In genomic region chr4:132492178-132493060, GRCm38 (mm10) we compare ENCODE assay signal across 9 mouse cellular contexts. TPM values are rescaled to one million over a fixed set of nuclear protein-coding genes. Genes with fewer than 3 reads are reported as not detected.
DNase-seq lines count a peak whose midpoint lies in the region; ATAC-seq lines count a peak whose summit lies in the region.
"Had no signal": no experiment of that assay in that cellular context is flagged by ENCODE, and none has a peak within 500 bp of the region (broad histone marks: within the 10 kb centered on the region; RNA-seq: fewer than 3 reads in every experiment).

No protein-coding gene starts in this region.

- no peak overlapping the region for H3K27ac ChIP-seq in kidney, embryonic 14.5 days (ENCODE audit: low read depth, low read length)
- H3K27ac ChIP-seq in forebrain, embryonic 12.5 days: no peak overlapping the region

- no peaks in the 10 kb centered on the region for H3K9me3 ChIP-seq in kidney, embryonic 14.5 days (ENCODE audit: control insufficient read depth, low read length)
- no peaks in the 10 kb centered on the region for H3K9me3 ChIP-seq in forebrain, embryonic 12.5 days

- peaks cover 41% of the 10 kb centered on the region for H3K36me3 ChIP-seq in kidney, embryonic 14.5 days (ENCODE audit: control insufficient read depth, insufficient read depth, low read length)
- peaks cover 15% of the 10 kb centered on the region for H3K36me3 ChIP-seq in forebrain, embryonic 12.5 days (replicated peaks)

- 60% methylated on average over 10 of the region's 10 CpGs for WGBS in kidney, embryonic 14.5 days
- WGBS in forebrain, embryonic 12.5 days: 79% methylated on average over 10 of the region's 10 CpGs

- peak; percentile 44 for DNase-seq in kidney, adult 11 months
- peak; percentile 76 for DNase-seq in adipocyte (ENCODE audit: low spot score)
- DNase-seq in cerebellum, postnatal 10 days: peak; percentile 94 to 95
- peak; percentile 84 for DNase-seq in kidney, postnatal 10 days
- no peak for DNase-seq in urinary bladder, postnatal 10 days (ENCODE audit: low spot score)
- DNase-seq: embryo, embryonic 11 days had no signal

- ATAC-seq in kidney, embryonic 14.5 days (ENCODE audit: low FRiP score, low TSS enrichment): no peak
- no peak for ATAC-seq in activated CD4-positive, CD25-positive, alpha-beta regulatory T cell, adult 4 months
- ATAC-seq in forebrain, embryonic 12.5 days (ENCODE audit: low FRiP score): no peak

- H3K4me1 ChIP-seq in kidney, embryonic 14.5 days (ENCODE audit: control insufficient read depth, insufficient read depth, low read length): 0 out of 2 replicates have a peak, but pooled peaks cover 4% of the 10 kb centered on the region
- H3K4me1 ChIP-seq in forebrain, embryonic 12.5 days: 0 out of 2 replicates have a peak, but pooled peaks cover 7% of the 10 kb centered on the region

- no peak overlapping the region for H3K9ac ChIP-seq in kidney, embryonic 14.5 days (ENCODE audit: low read depth, low read length)
- H3K9ac ChIP-seq in forebrain, embryonic 12.5 days: no peak overlapping the region

- no peak overlapping the region for H3K4me3 ChIP-seq in kidney, embryonic 14.5 days (ENCODE audit: low read length)
- H3K4me3 ChIP-seq in forebrain, embryonic 12.5 days (replicated peaks): no peak overlapping the region

- no peak overlapping the region for H3K4me2 ChIP-seq in kidney, embryonic 14.5 days (replicated peaks; ENCODE audit: low read depth, low read length)
- no peak overlapping the region for H3K4me2 ChIP-seq in forebrain, embryonic 12.5 days

- H3K27me3 ChIP-seq in kidney, embryonic 14.5 days (ENCODE audit: control insufficient read depth, insufficient read depth, low read length): no peaks in the 10 kb centered on the region
- no peaks in the 10 kb centered on the region for H3K27me3 ChIP-seq in forebrain, embryonic 12.5 days

RNA-seq across cellular contexts. Expression of gene Sesn2, which starts 17.9 kb away (rescaled TPM):
- polyA plus RNA-seq in kidney, embryonic 14.5 days (2014; fragmentation: Nextera tagmentation; extraction: Ambion mirVana): 12.4 and 15.4 TPM in 2 replicates
- polyA plus RNA-seq in activated CD4-positive, CD25-positive, alpha-beta regulatory T cell, adult 4 months (2017; shearing (Covaris generic)): 1 to 10 TPM; 1.7 to 5.4 TPM
- polyA plus RNA-seq in forebrain, embryonic 12.5 days (2016; fragmentation: Nextera tagmentation; extraction: Ambion mirVana): 7.6 and 11.3 TPM in 2 replicates

RNA-seq across cellular contexts. Expression of gene Med18, which starts 28.7 kb away (rescaled TPM):
- 19.3 and 24.5 TPM in 2 replicates for polyA plus RNA-seq in kidney, embryonic 14.5 days (2014; fragmentation: Nextera tagmentation; extraction: Ambion mirVana)
- 10 to 100 TPM; 27.4 to 30.8 TPM for polyA plus RNA-seq in activated CD4-positive, CD25-positive, alpha-beta regulatory T cell, adult 4 months (2017; shearing (Covaris generic))
- 21.0 and 25.5 TPM in 2 replicates for polyA plus RNA-seq in forebrain, embryonic 12.5 days (2016; fragmentation: Nextera tagmentation; extraction: Ambion mirVana)

RNA-seq across cellular contexts. Expression of gene Atpif1, which starts 41.0 kb away (rescaled TPM):
- 1,253 and 1,671 TPM in 2 replicates for polyA plus RNA-seq in kidney, embryonic 14.5 days (2014; fragmentation: Nextera tagmentation; extraction: Ambion mirVana)
- 100 to 1,000 TPM; 222 to 226 TPM for polyA plus RNA-seq in activated CD4-positive, CD25-positive, alpha-beta regulatory T cell, adult 4 months (2017; shearing (Covaris generic))
- 1,084 and 1,150 TPM in 2 replicates for polyA plus RNA-seq in forebrain, embryonic 12.5 days (2016; fragmentation: Nextera tagmentation; extraction: Ambion mirVana)

RNA-seq across cellular contexts. Expression of gene Dnajc8, which starts 42.9 kb away (rescaled TPM):
- 176 and 238 TPM in 2 replicates for polyA plus RNA-seq in kidney, embryonic 14.5 days (2014; fragmentation: Nextera tagmentation; extraction: Ambion mirVana)
- 100 to 1,000 TPM; 293 to 317 TPM for polyA plus RNA-seq in activated CD4-positive, CD25-positive, alpha-beta regulatory T cell, adult 4 months (2017; shearing (Covaris generic))
- 188 and 201 TPM in 2 replicates for polyA plus RNA-seq in forebrain, embryonic 12.5 days (2016; fragmentation: Nextera tagmentation; extraction: Ambion mirVana)
